Mouse (Mus musculus) right cerebral cortex, postnatal 36 days (tissue): ENCODE results near the gene Tuba1c.
"Not testable (repeated sequence)": the region's sequence is repeated elsewhere in the genome, so short reads cannot be mapped to it uniquely, and the experiment has no call there.

ENCODE experiments used
- DNase-seq, 2 experiments: peaks; one replicate each; pipeline ENCODE4 v3.0.0; 2022; ENCODE audit warnings: low spot score in 2 of 2, mixed read lengths in 1 of 2

Gene Tuba1c

DNA sequence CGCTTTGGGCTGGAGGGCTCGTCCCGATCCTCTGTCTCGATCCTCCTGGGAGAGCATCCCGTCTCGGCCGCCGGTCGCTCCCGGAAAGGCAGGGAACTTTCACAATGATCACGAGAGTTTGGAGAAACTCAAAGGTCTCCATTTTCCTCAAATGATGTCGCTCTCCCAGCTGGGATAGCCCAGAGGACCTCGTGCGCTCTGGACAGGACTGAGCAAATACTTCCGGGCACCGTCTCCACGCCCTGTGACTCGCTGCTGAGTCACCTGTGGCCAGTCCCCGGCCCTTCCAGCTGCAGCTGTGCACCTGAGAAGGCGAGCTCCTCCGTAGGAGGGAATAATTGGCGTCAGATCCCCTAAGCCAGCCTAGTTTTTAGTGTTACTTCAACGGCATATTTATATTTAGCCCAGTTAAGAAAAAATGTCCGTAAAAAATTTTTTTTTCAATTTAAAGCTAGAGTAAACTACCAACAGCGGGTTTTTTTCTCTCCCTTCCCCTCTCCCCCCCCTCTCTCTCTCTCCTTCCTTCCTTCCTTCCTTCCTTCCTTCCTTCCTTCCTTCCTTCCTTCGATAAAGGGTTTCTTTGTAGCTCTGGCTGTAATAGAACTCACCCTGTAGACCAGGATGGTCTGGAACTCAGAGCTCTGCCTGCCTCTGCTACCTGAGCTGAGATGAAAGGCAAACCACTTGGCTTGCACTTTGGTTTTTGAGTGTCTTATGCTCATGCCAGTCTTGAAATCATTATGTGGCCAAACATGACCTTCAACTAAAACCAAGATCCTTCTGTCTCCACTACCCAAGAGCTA, 1.1 kb downstream of the Tuba1c start:
- DNase-seq = no peak

DNA sequence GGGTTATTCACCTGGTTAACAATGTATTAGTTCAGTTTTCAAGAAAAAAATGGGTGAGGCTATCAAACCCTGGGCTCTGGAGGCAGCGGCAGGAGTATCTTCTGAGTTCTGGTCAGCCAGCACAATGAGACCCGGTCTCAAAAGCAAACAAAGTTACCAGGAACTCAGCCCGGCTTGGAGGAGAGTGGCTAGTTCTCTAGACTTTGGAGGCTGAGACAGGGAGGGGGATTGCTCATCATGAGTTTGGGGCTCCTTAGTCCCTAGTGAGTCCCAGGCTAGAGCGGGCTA, 1.6 kb downstream of the Tuba1c start:
- no peak for DNase-seq

- DNase-seq = no peak
These were observed 2.5 kb downstream of the Tuba1c start for GRCm38 (mm10) chr15:99032041-99032725.

DNA sequence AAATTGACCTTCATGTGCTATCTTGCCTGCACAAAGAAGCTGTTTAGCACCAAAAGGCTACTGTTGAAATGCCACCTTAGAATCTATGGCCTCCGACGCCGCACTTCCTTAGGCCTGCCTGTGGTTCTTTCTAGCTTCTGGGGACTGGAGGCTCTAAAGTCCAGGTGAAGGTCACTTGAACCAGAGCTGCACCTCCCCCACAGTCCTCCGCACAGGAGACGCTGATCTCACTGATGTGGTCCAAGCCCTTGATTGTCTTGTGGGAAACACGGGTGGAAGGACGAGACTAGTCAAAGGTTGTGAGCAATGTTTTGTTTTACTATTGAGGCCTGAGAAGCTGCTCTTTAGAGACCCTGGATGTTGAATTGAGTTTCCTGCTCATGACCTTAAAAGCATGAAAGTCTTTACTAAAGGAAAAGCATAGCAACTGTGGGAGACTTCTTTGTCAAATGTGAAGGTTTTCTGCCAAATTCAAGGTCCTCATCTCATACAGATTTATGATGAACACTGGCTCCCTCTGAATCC, 3.1 kb downstream of the Tuba1c start:
- DNase-seq = no peak

DNA sequence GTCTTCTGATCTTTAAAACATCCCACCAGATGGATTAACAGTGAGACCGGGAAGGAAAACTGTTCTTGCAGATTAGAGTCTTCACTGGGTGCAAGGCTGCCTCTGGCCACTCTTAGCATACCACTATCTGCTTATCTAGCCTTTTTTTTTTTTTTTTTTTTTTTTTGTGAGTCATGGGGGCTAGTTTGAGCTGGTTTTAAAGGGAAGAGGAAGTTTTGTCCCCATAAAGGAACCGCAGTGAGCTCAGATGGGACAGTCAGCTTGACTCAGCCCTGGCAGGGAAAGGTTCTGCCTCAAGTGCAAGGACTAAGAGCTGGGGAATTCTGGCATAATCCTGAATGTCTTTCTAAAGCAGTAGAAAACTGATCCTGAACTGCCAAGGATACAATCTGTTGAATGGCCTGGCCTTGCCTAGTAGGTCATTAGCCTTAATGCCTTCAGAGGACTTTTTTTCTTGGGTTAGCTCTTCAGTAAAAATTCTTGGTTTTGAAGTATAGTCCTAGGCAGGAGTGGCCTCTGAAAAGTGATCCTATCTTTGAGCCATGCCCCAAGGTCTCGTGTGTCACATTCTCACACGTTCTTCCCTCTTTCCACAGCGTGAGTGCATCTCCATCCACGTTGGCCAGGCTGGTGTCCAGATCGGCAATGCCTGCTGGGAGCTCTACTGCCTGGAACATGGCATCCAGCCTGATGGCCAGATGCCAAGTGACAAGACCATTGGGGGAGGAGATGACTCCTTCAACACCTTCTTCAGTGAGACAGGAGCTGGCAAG, 4.0 kb downstream of the Tuba1c start:
- DNase-seq = no peak

DNA sequence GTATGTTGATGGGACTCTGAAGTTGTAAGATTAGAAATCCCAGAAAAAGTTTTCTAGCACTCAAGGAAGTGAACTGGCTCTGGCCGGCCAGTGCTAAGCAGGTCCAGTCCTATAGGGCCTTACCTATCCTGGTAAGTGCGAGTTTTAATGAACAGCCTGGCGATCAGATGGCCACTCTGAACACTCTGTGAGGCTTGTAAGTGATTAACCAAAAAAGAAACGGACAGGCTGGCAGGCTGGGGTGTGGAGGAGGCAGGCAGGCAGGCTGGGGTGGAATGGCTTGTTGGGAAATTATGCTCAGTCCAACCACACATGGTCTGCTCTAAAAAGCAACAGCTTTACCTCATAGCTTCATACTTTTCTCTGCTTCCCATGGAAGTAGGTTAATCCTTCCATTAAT, 5.7 kb downstream of the Tuba1c start:
- peak; percentile 15 to 55 for DNase-seq

DNA sequence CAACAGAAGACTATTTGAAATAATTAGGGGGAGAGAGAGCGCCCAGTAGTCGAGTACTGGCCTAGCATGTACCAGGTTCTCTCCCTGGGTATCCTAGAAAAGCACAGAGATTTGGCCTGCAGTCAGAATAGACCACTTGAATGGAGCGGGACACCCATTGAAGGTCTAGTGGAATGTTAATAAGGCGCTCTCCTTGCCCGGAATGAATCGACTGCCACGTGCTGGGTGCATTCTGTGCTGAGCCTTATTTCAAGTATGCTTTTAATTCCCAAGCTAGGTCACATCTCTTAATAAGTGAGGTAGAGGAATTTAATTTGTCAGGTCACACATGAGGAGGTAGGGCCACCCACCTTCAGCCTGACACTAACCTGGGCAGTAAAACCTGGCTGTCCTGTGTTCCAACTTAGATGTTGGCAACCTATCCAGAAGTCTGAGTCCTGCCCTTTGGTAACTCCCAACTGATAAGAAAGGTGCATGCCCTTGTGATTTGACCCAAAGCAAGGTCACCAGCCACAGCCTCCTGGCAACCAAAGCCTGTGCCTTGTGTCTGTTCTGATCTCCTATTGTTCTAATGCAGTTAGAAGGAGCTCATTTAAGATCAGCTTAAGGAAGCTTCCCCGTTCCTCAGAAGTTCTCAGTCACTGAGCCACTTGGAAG, 6.7 kb downstream of the Tuba1c start:
- no peak for DNase-seq

- no peak for DNase-seq
These were observed 8.3 kb downstream of the Tuba1c start for GRCm38 (mm10) chr15:99038025-99038424.

- no peak for DNase-seq
These were observed 9.1 kb downstream of the Tuba1c start for GRCm38 (mm10) chr15:99038797-99039196.

DNA sequence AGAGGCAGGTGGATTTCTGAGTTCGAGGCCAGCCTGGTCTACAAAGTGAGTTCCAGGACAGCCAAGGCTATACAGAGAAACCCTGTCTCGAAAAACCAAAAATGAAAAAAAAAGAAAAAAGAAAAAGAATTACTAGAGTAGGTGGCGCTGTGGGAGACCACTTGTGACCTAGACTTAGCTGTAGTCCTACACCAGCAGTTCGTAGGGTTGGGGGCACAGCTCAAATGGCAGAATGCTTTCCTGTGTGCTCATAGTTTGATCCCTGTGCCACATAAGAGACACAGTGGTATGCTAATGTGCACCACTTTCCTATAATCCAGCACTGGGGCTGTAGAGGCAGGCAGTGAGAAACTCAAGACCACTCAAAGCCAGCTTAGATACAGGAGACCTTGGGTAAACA, 9.6 kb downstream of the Tuba1c start:
- DNase-seq = no peak

DNA sequence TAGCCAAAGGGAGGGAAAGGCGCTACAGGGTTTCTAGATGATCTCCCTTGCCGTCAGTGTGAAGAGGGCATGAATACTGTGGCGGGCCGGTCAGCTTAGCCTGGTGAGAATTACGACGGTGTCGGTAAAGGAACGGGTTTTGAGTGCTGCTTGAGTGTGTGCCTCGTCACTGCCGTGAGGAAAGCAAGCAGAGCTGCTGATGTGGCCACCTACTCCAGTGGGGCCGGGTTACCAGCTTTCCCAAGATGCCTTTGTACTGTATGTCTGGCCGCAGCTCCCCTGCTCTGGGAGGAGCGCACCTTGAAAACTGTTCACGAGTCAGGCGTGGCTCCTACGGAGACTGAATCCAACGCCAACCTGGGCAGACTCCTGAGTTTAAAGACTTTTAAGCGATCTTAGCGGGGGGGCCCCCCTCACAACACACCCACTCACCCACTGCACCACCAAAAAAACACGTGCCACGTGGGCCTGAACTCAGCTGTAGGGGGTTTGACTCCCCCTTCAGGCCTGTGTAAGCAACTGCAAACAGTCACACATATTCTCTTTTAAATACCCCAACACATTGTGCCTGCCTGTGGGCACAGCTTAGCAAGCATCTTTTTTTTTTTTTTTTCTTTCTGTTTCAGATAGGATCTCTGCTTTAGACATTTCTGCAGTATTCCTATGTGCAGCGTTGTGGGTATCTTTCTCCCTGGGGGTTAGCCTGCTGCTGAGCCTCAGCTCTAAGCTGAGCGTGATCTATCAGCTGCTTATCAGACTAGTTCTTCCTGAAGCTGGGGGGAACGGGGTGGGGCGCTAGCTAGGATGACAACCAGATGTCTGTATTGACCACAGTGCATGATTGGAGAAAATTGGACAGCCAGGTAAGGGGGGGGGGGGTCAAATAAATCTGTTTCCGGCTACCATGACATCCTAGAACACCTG, 10.6 kb downstream of the Tuba1c start:
- no peak for DNase-seq

DNA sequence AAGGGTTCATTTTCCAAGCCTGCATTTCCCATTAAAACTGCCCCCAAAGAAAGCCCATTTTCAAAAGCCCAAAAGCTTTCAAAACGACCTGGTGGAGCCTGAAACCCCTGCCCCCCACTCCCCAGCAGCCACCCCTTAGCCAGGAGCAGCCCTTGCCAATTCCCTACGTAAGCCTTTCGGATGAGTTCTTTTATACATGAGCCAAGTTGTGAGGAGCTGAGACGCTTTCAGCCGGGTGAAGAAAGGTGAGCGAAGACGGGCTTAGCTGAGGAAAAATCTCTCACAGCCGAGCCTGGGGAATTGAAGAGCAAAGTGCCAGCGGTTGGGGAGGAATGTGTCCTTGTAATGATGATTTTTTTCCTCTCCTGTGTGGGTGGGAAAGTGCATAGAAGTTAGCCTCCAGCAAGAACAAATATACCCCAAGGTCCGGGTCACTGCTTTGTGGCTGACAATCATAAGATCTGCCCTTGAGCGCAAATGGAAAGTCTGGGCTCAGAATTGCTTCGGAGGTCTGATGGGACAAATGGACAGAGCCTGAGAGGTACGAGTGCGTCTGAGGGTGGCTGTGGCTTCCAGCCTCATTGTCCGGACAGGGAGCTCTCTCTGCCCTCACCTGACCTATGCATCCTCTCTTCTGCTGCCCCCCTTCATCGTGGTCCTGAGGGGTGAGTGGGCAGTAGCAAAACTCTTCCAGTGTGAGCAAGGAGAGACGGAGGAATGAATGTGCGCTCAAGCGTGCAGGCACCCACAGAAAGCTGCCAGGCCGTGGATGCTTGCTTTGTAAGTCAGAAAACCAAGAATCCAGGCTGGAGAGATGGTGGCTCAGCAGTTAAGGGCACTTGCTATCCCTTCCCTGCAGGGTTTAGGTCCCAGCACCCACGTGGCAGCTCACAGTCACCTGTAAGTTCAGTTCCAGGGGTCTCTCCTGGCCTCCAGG, 11.5 kb downstream of the Tuba1c start:
- no peak for DNase-seq

- no peak for DNase-seq
These were observed 12.6 kb downstream of the Tuba1c start for GRCm38 (mm10) chr15:99042334-99042733.

GRCm38 (mm10) chr15:99044854-99045253, 15.2 kb downstream of the Tuba1c start:
- DNase-seq = no peak

DNA sequence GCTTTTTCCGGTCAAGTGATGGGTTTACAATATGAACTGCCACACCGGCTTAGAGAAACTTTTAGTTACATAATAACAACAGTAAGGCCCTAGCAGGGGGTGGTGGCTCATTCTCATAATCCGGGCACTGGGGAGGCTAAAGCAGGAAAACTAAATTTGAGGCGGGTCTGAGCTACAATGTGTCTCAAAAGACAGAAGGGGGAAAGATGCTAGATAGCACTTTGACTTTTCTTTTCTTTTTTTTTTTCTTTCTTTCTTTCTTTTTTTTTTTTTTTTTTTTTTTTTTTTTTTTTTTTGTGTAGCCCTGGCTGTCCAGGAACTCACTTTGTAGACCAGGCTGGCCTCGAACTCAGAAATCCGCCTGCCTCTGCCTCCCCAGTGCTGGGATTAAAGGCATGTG, 16.0 kb downstream of the Tuba1c start:
- not testable (repeated sequence) for DNase-seq

DNA sequence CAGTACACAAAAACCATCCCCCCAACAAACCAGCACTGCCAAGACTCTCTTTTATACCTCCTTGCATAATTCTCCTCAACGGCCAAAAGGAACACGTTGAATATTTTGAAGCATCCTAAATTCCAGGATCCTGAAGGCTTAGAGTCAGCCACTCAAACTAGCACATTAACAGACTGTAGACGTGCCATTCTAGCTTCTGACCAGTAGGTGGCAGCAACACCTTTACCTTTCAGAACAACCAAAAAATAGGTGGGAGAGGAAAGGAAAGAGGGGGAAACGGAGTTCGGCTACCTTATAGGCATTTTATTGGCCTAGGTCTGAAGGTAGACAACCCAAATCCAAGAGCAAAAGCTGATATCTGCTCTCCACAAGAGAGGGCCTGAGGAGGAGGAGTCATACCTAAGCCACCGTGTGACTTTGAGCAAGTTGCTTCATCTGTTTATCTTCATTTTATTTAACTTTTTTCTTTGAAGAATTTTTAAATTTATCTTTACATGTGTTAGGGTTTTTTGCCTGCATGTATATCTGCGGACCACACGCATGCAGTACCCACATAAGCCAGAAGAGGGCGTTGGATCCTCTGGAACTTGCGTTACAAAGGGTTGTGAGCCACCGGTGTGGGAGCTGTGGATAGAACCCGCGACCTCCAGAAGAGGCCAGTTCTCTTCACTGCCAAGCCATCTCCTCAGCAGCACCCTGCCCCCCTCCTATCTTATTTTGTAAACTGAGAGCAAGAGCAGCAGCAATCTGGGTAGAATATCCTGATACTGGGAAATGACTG, 20.0 kb downstream of the Tuba1c start:
- DNase-seq = peak in 1 of 2 experiments; percentile 23

GRCm38 (mm10) chr15:99053373-99053772, 23.7 kb downstream of the Tuba1c start:
- DNase-seq = no peak

GRCm38 (mm10) chr15:99055040-99055439, 25.3 kb downstream of the Tuba1c start, which contains the start of gene Prph:
TSS of gene Prph (plus strand) at chr15:99055174.
- DNase-seq = no peak

DNA sequence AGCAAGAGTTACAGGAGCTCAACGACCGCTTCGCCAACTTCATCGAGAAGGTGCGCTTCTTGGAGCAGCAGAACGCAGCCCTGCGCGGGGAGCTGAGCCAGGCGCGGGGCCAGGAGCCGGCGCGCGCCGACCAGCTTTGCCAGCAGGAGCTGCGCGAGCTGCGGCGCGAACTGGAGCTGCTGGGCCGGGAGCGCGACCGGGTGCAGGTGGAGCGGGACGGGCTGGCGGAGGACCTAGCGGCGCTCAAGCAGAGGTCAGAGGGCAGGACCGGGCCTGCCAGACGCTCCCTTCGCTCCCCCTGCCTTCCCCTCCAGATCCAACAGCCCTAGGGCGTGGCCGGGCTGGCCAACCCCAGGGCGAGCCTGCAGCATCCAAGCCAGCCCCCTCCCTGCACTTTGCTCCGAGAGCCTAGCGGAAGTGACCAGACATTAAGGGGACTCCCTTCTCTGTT, 25.8 kb downstream of the Tuba1c start:
- DNase-seq = no peak
